Mouse (Mus musculus) common myeloid progenitor, adult 5-6 weeks (primary cell): Measurements from ENCODE around the gene Phf5a. TPM values are rescaled to one million over a fixed set of nuclear protein-coding genes. Genes with fewer than 3 reads are reported as not detected.
"Not testable (repeated sequence)": the region's sequence is repeated elsewhere in the genome, so short reads cannot be mapped to it uniquely, and the experiment has no call there.

ENCODE experiments used
- ATAC-seq: replicated peaks from 2 replicates; pipeline ENCODE4 v1.8.0; 2016; ENCODE audit warnings: low read depth, mild to moderate bottlenecking, moderate TSS enrichment, inconsistent platforms; ENCODE audit not compliant: poor library complexity, severe bottlenecking
- total RNA-seq: library from RNA; stranded (forward); fragments of 200-1000, 187-1606 nt; gene quantifications from 2 replicates; pipeline ENCODE4 v1.2.3, GENCODE M21; 2017

Gene Phf5a
- 65.8 and 125 TPM in 2 replicates for total RNA-seq

DNA sequence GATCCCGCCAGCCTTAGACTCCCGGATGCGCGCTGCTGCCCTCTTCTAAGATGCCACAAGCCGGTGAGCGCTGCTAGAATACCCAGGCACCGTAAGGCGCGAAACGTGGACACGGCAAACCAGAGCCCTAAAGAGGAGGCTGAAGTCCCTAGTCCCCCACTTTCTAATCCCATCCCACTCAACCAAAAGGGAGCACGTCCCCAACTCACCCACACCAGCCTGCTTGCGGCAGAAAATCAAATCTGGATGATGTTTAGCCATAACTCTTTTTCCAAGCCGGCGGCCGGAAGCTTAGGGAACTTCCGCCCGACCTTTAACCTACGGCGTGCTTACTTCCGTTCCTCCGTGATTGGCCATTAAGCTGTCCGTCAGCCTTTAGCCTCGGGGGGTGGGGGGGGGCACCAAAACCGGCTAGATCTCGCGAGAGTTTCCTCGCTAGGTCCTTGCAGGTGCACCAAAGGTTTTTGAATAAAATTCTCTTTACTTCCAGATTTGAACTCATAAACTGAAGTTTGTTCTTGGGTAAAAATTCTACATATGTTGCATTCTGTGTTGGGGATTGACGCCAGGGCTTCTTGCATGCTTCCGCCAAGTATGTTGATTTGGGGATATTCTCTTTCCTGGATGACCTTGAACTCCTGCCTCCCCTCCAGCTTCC lies at the start of gene Phf5a:
TSS of gene Phf5a (minus strand) at position 308 of the 658 bp plus-strand sequence.
- peak; percentile 91 for ATAC-seq

DNA sequence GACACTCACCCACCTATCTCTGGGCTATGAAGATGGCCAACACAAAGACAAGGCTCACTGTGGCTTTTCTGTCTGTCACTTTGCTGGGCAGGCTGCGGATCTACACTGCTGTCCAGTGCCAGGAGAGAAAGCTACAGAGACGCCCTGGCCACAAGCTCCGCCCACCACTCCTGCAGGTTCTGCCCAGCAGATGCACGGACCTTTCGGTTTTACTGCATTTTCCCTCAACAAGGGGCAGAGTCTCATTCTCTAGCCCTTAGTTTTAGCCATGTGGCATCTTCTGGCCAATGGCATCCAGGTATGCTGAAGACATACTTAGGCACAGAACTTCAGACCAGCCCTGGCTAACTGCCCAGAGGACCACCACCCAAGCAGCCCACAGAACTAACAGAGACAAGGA lies 49.5 kb upstream of the Phf5a start:
- ATAC-seq: no peak

DNA sequence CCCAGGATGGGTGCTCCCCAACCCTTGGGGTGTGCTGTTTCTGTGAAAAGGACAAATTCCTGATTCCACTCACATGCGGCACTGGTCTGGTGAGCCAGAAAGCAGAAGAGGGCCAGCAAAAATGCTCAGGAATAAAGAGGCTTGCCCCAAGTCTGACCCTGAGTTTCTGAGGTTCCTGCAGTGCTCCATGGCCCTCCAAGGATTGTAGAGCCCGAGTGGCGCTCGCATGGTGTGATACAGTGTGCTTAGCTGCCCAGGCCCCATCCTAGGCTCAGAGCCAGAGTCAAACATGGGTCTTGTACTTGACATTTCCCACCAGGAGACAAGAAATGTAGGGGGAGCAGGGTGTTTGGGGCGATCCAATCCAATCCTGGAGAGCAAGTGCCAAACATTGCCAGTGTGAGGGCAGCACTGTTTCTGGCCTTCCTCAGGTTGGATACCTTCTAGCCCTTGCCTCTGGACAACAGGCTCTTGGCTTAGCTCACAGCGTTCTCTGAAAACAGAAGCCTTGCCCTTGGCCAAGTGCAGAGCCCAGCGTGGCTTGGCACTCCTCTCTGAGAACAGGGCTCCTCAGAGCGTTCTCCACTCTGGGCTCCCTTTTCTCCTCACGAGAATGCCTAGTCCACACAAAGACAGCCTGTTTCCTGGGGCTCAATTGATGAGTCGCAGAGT lies 49.0 kb upstream of the Phf5a start:
- ATAC-seq: no peak

DNA sequence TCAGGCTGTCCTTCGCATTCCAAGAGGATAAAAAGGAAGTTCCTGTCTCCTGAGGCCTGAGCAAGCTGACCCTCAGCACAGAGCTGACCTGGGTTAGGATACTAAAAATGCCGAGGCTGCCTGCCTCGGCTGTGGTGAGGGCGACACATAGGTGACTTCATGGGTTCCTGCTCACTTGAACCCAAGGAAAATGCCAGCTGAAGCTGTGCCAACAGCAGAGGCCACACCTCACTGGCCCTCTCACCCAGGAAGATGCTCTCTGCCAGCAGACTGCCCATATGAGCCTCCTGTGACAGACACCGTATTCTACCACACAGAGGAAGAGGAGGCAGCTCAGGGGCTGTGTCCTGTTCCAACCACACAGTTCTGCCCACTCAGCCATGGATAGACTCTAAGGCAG lies 47.4 kb upstream of the Phf5a start:
- ATAC-seq: no peak

DNA sequence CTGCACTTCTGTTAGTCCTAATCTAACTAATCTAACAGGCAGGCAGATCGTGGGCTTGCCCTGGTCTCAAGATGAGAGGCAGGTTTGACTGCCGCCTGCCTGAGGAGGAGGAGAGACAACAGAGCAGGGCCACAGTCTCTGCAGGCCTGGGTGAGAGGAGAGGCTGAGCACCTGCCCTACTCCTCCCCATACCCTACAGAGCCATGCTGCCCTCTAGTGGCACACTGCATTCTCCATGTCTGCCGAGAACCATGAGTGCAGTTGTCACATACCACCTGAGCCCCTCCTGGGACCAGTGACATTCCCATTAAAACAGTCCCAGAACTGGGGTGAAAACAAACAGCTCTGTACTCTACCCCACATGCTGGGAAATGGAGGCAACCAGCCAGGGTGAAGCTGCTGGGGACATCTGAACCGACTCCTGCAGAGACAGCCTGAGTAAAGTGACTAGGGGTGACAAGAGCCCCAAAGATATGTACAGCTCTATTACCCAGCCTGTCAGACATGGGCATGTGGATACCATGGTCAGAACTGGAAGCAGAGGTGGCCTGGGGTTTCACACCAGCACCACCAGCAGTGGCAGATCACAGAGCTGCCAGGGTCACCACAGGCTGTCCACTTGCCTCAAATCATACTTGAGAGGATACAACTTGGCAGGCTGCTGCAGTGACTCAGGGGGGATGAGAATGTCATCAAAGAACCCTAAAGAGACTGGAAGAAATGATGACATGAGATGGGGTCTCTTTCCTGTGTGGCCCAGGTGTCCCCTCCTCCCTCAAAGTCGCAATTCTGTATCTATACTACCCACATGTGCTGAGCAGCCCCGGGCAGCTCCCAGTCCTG lies 46.1 kb upstream of the Phf5a start:
- ATAC-seq: peak; percentile 54; the same call in 1 of the 2 replicates

DNA sequence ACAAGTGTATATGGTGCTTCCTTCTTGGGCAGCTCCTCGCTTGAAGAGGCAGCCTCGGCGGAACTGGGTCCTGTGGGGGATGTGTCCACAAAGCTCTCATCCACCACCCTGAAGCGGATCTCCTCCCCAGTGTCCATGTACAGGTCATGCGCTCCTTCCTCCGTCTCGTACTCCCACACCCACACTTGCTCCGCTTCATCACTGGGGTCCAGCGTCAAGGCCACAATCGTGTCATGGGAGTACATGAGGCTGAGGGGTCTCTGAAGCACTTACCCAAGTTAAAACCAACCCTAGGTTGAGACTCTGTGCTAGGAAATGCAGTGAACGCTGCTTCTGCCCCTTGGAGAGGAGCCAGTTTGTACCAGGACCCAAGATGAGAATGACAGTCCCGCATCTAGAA lies 45.5 kb upstream of the Phf5a start:
- ATAC-seq: no peak

DNA sequence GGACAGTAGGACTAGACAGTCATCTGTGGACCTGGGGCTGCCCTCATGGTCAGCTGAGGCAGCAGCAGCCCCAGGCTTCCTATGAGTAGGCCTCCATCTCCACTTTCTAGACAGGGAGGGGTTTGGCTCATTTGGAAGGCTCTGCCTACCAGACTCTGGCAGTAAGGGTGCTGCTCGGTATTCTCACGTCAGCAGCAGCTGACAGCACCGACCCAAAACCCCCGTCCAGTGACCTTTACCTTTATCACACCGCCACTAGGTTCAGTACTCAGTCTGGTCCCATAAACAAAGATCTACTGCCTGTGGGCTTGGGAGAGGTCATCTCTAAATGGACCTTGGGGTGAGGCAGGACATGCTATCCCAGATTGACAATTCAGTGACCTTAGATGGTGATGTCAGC lies 44.0 kb upstream of the Phf5a start:
- no peak for ATAC-seq

DNA sequence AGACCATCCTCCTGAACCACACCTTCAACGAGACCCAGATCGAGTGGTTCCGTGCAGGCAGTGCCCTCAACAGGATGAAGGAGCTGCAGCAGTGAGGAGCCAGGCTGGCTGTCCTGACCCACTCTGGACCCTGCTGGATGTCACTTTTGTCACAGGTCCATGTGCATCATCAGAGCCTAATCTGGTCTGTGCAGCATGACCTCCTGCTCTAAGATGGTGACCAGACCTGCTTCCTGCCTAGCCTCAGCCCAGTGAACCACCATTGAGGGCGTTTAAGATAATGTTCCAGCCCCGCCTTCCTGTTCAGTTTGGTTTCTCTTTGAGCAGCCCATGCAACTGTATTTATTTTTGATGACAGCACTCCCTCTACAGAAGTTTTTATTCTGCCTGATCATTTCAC lies 43.0 kb upstream of the Phf5a start:
- ATAC-seq: peak; percentile 71

DNA sequence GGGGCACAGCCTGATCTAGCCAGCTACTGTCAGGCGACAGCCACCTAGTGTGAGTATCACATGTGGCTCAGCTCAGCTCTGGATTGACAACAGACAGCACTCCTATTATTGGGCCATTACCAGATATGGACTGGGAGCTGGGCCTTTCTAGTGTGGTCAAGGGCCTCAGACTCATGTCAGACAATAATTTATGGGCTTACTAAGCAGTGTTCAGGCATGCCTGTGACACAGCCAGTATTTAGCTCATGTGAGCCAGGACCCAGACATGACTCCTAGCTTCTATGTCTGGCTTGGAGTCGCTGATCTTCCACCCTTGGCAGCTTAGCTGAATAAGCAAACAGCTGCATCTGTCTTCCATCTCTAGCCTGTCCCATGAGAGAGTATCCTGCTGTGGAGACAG lies 40.8 kb upstream of the Phf5a start:
- no peak for ATAC-seq

DNA sequence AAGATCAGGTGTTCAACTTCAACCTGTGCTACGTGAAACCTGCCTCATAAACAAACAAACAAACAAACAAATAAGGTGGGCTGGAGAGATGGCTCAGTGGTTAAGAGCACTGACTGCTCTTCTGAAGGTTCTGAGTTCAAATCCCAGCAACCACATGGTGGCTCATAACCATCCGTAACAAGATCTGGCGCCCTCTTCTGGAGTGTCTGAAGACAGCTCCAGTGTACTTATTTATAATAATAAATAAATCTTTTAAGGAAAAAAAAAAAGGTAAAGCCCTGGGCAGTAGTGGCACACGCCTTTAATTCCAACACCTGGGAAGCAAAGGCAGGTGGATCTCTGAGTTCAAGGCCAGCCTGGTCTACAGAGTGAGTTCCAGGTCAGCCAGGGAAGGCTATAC lies 37.1 kb upstream of the Phf5a start:
- ATAC-seq: not testable (repeated sequence)

DNA sequence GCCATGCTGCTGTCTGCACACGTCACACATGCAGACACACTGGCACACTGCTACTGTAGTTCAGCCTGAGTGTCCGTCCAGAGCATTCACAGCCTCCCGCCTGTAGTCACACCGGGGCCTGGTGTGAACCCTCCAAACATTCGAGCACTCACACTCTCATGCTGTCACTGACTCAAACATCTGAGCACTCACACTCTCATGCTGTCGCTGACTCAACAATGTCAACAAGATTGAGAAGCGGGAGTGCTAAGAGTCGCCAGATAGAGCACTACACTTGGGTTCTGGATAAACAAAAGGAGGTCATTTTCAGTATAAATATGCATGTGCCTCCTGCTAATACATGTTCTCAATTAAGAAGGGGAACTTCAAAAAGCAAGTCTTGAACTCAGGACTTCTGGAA lies 36.2 kb upstream of the Phf5a start:
- no peak for ATAC-seq

DNA sequence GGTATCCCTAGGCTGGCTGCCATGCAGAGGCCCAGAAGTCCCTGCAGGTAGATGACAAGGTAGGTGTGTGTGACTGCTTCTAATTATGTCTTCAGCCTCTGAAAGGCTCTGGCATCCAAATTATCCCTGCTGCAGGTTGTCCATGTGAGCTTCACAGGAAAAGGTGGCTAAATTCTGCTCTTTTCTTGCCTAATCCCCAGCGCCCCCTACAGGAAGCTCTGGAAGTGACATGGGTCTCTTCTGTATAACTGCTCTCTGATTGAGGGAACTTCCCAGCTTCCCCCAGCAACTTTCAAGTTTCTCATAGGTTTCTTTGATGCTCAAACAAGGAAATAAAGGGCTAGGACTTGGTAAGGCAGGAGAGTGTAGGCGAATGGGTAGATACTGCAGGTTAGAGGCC lies 33.2 kb upstream of the Phf5a start:
- ATAC-seq: peak; percentile 65

DNA sequence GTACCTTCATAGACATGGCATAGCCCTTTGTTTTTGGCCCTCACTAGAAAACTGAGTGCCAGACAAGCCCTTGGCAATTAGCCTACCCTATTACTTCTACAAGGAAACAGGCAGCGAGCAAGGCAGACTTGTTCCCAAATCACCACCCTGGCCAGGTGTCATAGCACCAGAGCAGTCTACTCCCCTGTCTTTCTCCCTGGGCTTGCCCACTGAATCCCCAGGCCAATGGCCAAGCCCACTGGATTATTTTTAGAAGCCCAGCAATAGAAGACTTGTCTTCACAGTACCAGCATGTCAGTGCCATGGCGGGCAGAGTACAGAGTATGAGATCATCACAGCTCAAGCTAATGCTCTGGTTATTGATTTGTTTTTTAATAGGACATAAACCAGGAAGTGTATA lies 27.0 kb upstream of the Phf5a start:
- no peak for ATAC-seq

DNA sequence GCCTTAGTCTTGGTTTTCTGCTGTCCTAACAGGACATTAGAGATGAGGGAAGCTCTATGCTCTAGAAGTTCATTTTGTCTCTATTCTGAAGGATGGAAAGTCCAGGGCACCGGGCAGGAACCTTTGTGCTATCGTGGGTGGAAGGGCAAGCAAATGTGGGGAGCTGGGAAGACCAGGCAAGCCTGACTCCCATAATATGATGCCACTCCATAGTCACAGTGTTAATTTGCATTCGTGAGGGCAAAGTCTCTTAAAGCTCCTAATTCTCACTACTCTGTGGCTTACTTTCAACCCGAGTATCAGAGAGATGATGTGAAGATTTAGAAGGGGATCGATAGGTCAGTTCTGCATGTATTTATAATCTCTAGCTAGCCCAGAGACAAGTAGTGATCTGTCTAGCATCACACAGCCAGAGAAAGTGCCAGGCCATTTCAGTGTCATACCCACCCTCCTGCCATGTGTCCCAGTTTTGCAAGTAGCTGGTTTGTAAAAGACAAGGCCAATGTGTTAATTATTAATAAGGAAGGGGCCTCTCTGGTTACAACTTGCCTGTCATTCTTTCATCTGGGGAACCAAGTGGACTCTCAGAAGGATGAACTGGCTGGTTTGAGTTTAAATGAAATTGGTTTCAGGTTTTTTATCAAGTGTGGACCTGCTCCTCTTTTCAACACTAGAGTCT lies 26.0 kb upstream of the Phf5a start:
- no peak for ATAC-seq

DNA sequence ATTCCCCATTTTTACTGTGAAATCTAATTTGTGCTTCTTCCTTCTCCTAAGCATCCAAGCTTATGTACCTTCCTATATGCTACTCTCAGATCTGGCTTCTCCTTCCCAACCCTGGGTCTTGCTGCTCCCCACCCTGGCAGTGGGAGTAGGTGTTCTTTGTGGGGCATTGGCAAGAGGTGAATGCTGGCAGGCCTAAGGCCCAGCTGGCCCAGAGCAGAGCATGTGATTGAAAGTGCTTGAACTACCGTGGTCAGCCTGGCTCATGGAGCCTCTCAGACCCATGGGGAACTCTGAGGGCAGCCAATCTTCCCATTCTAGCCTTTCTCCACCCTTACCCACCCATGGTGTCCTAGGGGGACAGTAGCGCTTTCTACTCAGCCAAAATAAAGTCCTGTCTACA lies 24.7 kb upstream of the Phf5a start:
- ATAC-seq: no peak

DNA sequence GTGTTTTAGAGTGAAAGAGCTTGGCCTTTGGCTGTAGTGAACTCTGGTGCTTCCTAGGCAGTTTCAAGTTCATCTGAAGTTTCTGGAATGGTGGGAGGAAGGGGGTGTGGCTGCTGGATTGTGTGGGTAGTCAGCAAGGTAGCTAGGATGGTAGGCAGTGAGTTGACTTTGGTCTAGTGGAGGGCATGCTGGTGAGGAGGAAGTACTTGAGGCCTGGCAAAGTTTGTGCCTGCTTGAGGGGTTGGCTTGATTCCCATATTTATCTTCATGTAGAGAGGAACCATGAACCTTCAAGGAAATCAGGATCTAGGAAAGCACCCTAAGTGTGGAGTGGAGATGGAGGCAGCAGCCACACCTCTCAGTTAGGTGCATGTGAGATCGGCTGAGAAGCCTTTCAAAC lies 22.3 kb upstream of the Phf5a start:
- no peak for ATAC-seq

DNA sequence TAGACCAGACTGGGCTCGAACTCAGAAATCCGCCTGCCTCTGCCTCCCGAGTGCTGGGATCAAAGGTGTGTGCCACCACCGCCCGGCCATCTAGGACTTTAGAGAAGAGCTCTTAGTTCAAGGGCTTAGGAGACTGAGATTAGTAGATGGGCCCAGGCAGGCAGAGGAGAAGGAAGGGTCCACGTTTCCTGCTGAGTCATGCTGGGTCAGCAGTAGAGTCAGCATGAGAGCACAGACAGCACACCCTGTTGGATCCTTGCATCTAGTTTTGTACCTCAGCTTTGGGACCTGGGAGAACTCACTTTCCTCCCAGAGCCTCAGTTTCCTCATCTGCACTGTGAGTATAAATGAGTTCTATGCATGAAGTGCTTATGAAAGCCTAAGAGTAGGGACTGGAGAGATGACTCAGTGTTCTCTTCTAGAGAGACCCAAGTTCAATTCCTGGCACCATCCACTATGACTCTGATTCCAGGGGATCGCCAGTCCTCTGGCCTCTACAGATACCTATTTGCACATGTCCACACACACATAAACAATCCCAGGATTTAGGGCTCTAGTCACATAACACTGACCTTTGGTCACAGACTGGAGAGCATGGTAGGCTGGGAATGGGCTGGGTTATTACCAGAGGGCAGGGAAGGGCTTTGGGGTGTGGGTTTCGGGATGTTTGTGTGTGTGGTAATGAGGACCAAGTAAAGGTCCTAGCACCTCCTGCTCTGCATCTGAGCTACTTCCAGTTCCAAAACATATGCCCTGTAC lies 20.3 kb upstream of the Phf5a start:
- no peak for ATAC-seq

DNA sequence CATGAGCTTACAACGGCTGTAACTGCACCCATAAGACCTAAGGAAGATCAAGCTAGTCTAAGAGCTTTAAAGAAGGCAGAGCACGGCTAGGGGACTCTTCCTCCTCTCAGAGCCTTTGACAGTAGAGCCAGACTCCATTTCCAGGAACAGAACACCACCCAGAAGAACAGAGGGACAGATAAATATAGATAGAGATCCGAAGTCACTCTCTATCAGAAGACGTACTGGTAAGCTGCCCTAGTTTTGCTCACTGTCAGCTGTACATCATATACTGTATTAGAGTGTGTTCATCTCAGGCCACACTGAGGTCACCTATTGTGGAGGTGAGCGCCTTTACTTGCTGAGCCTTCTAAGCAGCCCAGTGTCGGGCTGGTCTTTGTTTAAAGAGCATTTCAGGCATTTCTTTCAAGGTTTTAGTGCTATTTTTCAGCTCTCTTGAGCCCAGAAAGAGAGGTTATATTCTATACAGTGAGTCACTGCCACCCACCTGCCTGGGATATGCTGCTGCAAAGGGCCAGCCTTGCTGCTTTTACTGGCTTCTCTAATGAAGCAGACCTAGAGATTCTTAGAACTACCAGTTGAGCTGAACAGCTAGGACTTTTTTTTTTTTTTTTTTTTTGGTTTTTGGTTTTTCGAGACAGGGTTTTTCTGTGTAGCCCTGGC lies 19.6 kb upstream of the Phf5a start:
- ATAC-seq: no peak

DNA sequence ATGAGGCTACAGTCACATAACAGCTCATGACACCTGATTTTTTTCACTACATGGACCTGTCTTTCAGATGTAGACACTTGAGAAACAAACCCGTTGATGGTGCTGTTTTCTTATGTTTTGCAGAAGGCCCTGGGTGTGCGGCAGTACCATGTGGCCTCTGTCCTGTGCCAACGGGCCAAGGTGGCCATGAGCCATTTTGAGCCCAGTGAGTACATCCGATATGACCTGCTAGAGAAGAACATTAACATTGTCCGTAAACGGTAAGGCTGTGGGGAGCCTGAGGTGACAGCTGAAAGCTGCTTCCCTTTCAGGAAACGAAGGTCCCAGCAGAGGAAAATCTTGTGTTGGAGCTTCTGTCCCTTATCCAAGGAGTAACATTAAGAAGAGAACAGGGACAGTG lies 17.5 kb upstream of the Phf5a start:
- ATAC-seq: no peak
